Mouse (Mus musculus): ENCODE data around the gene Aldh1a7.
"Not testable (repeated sequence)": the region's sequence is repeated elsewhere in the genome, so short reads cannot be mapped to it uniquely, and the experiment has no call there.

Gene Aldh1a7

DNA sequence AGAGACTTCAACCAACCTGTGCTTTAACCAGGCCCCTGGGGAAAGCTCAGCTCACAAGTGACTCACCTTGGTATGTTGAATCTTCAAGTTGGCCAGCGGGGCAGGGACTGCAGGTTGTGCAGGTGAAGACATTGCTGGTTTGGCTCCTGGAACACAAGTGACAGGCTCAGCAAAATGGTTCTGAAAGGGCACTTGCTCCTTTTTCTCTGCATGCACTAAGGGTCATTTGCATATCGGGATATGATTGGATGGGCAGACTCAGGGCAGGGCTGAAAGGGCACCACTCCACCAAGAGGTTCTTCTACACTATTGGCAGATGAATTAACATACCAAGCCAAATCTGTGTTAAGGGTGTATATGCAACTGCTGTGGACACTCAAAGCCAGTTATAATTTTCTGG lies at the start of gene Aldh1a7:
TSS of gene Aldh1a7 (minus strand) at position 182 of the 400 bp plus-strand sequence.
- peak; percentile 27 for DNase-seq

DNA sequence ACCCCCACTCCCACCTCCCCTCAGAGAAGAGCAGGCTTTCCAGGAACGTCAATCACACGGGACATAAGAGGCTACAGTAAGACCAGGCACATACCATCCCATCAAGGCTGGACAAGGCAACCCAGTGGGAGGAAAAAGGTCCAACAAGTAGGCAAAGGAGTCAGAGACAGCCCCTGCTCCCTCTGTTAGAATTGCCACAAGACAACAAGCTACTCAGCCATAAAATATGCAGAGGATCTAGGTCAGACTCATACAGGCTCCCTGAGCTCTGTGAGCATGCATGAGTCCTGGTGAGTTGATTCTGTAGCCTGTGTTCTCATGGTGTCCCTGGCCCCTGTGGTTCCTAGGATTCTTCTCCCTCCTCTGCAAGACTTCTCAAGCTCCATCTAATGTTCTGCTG lies 48.3 kb upstream of the Aldh1a7 start:
- DNase-seq: peak; percentile 65

DNA sequence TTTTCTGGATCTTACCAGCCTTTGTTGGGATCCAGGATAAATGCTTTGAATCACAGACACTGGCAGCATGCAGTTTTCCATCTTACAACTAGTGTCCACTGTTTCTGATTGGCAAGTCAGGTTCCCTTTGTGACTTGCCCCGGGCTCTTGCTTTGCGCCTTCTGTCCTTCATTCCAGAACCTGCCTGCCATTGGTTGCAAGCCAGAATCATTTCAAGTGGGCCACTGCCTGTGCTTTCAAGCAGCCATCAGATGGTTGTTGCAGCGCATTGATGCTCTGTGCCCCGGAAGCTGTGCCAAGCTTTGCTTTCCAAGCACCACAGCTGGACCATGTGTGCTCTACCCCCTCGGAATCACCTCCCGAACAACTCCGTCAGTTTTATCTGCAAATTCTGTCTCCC lies 46.6 kb upstream of the Aldh1a7 start:
- DNase-seq: no peak

DNA sequence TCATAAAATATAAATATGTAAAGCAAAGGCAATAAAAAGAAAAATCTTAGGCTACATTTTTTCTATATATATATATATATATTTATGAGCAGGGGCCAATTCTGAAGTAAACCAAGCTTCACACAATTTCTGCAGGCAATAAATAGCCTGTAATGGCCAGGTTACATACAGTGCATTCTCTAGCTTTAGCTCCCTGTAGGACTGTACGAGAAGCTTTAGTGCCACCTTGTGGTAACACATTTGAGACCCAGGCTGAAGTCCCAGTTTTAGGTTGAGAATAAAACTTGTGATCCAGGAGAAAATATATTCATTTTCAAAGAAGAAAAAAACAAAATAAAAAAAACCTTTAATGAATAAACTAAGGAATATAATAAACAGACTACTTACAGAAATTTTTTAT lies 36.9 kb upstream of the Aldh1a7 start:
- peak; percentile 69 for DNase-seq

DNA sequence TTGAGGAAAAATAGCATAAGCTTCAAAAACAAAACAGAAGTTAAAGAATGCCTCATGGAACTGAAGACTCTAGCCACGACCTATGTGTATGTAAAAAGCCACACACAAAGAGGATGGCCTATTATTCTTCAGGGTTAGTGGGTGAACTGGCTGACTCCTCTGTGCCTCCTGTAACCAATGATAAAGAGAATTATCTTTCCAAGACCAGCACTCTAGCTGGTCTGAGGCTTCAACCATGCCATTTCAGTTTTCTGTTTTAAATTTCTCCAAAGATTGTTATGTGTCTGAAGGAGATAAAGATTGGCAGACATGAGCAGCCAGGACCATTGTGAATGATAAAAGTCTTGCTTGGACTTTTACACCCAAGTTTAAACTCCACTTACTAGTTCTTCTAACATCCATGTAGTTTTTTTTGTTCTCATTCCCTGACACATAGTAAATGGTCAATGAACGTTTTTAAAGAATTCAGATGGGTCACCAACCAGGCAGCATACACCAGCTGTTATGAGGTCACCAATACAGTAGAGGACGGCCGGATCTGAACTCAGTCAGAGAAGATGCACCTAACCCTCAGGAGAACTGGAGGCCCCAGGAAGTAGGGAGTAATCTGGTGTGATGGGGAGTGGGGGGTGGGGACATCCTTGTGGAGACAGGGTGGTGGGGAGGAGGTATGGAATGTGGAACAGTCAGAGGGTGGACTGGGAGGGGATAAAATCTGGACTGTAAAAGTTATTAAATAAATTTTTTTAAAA lies 34.5 kb upstream of the Aldh1a7 start:
- DNase-seq: no peak

DNA sequence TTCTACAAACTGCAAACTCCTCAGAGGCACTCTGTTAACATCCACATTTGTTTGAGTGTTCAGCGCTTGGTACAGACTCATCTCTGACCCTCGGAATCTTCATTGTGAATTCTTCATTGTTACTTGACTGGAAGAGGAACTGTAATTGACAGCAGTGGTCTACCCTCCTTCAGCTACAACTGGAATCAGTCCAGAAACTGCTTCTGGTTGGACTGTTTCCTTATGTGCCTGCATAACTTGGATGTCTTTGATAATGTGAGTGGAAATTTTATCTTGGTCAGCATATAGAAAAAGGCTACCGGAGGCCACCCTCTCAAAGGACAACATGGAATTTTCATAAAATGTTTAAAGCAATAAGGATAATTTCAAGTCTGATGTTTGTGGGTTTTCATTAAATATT lies 33.8 kb upstream of the Aldh1a7 start:
- DNase-seq: peak; percentile 54

DNA sequence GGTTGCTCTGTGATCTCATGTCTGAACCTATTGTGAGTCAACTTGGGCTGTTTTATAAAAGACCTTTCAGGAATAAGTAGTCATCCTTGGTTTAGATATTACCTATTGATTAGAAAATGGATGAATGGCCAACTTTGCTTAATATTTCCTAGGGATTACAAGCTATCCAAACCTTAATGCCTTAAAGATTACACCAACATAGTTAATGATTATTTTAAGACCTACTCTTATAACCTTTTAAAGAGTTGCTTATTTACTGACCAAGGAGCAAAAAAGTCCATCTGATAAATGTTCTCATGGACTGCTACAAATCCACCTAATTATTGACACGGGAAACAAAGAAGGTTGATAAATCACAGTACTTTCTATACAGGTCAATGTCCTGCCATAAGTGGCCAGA lies 17.3 kb upstream of the Aldh1a7 start:
- no peak for DNase-seq

DNA sequence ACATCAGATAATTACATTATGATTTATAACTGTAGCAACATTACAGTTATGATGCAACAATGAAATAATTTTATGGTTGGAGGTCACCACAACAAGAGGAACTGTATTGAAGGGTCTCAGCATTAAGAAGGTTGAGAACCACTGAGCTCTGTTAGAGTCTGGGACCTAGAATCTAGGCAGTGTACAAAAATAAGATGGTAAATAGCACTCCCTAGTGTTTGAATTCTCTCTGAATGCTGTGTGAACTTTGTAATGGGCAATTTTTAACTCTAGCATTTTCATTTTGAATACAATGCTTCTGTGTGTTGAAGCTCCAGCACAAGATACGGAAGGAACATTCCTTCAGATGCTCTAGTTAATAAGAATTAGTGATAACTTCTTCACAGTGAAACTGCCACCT lies 916 bp upstream of the Aldh1a7 start:
- DNase-seq: no peak

DNA sequence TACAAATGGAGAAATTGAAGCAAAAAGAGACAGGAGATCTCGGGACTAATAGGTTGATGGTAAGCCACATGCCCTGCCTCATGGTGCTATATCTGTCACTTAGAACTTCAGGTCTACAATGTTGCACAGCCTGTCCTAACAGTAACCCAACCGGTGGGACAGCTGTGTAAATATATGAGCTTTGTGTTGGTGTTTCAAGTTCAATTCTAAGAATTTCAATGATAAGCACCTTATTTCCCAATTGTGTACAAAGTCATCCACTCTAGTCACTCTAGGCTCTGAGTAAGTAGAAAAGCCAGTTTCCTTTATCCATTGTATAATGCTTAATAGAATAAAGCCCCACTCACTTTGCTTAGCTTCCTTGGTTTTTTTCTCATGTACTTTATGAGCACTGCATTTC lies 4.4 kb downstream of the Aldh1a7 start:
- DNase-seq: no peak

DNA sequence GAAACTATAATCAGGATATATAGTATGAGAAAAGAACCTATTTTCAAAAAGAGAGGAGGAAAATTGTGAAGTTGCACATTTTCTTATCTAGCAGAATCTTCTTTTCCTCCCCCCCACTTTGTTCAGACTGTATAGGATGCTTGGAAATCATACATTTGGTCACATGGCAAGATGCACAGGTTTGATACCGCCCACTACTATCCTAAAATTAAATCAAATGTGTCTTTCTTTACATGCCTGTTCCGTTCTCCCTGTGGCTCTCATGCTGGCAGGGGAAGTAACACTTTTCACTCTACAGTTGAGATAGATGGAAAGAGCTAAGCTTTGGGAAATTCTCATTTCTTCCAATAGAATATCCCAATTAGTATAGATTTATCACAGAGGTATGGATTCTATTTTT lies 7.1 kb downstream of the Aldh1a7 start:
- DNase-seq: no peak

DNA sequence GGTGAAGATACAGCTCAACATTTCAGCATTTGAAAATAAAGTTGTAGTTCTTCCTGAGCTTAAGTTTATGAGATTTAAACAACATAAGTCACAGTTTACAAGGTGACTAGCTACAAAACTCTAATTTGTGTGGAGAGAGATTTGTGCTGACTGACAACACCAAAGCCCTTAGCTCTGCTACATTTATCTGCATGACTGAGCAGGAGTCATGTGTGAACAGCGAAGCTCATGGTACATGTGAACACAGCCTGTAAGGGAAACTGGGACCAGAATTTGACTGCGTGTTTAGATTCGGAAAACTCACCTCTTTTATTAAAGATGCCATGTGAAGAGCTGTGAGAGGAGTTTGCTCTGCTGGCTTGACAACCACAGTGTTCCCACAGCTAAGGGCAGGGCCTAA lies 11.7 kb downstream of the Aldh1a7 start:
- DNase-seq: peak; percentile 46

DNA sequence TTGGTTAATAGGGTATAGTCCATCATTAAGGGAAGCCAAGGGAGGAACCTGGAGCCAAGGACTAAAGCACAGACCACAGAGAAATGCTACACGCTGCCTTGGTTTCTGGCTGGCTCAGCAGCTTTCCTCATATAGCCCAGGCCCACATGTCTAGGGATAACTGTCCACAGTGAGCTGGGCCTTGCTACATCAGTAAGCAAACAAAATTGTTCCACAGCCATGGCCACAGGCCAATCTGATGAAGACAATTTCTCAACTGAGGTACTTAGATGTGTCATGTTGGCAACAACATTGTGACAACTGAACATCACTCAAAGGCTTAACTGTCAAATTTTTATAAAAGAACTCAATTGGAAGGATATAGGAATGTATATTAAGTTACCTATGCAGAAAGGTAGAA lies 12.3 kb downstream of the Aldh1a7 start:
- DNase-seq: no peak

DNA sequence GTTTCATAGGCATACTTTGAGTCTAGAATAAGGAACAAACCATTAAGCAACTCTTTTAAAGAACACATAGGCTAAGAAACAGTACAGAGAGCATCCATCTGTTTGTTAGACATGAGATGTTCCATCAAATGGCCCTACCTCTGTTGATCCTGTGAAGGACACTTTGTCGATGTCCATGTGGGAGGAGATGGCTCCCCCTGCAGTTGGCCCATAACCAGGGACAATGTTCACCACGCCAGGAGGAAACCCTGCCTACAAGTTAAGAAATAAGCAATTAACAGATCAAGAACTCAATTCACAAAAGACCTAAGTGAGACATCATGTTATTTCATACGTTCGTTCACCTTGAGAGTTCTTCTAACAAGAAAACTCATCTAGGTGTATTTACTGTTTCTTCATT lies 12.8 kb downstream of the Aldh1a7 start:
- DNase-seq: no peak

DNA sequence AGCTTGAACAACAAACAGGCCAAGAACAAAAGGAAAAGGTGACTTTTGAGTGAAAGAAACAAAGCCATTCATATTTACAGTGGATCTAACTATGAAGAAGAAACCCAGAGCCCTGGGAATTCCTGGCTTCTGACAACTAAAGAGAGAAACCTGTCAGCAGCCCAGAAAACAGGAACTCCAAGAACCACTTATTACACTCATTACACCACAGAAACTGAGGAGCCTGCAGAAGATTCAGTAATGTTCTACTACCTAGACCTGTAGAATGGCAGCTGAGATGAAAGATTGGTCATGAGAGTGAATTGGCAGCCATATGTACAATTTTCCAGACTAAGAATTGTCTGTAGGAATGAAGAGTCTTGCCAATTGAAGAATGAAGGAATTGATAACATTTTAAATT lies 20.2 kb downstream of the Aldh1a7 start:
- no peak for DNase-seq

DNA sequence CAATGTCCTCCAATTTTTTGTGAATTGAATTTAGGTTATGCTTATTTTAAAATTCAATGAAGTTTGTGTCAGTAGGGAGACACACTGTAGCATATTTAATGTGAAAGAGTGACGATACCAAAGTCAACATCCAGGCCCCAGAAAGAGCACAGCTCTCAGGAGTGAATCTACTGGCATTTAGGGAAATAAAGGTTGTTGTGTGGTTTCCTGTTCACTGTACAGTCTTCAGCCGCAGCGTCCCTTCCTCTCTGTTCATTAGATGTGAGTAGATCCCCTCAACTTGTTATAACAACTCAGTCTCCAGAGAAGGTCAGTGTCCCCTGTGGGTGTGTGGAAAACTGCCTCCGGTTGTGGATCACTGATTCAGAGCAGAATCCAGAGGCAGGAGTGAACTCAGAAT lies 20.6 kb downstream of the Aldh1a7 start:
- no peak for DNase-seq

DNA sequence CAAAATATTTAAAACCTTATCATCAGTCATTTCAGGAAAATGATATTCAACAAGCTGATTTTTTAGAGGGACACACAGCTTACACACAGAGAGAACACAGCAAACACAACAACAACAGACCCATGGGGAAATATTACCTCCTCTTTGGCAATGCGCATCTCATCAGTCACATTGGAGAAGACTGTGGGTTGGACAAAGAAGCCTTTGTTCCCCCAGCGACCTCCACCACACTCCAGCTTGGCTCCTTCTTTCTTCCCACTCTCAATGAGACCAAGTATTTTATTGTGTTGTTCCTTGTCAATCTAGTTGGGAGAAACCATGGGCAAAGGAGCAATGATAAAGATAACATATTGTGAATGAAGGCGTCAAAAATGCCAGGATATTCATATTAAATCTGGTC lies 25.3 kb downstream of the Aldh1a7 start:
- peak; percentile 46 for DNase-seq

DNA sequence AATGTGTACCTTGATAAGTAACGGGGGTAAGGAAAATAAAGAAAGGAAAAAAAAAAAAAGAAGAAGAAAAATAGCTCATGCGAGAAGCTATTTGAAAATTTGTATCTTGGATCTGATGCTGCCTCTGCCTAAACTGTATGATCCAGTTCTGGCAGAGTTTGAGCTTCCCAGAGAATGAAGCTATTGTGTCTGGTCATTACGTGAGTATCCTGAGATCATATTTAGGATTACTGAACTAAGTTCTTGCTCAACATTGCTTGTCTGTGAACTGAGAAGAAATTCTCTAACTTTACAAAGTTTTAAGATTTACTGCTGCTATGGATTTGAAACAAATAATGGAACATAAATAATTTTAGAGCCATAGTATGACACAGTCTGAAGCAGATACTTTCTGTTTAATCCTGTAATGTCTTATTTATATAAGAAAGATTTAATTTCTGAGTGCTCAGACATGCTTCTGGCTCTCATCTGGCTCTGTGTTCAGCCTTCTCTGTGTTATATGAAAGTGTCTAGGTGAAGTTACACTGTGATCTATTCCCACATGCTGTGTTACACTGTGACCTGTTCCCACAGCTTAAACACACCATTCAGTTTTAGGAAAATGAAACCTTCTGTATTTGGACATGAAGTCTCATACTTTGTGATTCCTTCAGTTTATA lies 49.5 kb downstream of the Aldh1a7 start:
- no peak for DNase-seq

DNA sequence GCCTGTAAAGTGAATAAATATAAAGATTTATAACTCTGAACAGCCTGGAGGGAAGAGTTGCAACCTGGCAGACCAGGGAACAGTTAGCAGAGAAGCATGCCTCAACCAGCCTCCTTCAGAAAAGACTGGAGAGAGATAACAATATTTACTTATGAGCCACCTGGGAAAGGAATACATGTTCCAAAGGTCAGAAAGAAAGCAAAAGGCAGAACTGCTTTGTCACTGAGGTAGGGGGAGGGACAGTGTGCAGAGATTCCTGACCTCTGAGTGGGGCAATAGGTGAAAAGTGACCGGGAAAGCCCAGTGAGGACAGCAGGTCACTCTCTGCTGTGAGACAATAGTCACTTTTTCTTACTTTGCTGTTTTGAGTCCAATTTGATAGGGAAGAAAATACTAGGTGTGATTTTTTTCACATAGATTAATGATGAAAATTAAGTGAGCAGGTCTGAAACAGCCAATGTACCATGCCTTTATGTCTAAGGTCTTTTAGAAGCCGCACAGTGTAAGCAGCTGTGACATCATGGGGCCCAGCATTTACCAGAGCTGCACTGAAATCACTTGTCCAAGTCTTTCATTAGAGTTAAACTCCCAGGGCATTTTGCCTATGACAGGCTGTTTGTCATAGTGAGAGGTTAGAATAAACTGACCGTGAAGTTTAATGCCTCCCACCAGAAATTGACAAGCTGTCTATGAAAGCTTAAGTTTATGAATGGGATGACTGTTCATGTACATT lies 73.1 kb downstream of the Aldh1a7 start:
- no peak for DNase-seq

DNA sequence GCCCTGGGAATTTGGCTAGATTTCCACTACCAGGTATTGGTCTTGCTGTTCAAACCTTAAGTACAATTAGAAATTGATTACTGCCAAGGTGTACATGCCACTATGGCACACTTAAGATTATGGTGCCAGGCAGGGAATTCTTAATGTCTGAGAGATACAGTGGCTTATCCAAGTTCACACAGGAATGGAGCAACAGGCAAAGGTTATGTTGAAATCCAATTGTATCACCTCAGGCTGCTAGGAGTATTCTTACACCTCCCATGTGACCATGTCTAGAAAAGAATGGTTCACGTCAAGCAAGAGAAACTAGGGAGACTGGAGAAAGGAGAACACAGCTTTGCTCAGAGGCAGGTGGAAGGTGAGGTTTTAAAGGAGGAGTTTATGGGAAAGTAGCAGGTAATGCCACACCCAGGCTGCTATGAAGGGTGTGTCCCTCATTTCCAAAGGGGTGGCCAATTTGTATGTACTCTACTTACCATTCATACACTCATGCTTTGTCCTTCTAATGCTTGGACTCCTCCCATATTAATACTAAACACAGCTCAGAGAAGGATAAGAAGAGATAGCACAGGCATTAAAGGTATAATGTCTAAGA lies 74.2 kb downstream of the Aldh1a7 start:
- no peak for DNase-seq

DNA sequence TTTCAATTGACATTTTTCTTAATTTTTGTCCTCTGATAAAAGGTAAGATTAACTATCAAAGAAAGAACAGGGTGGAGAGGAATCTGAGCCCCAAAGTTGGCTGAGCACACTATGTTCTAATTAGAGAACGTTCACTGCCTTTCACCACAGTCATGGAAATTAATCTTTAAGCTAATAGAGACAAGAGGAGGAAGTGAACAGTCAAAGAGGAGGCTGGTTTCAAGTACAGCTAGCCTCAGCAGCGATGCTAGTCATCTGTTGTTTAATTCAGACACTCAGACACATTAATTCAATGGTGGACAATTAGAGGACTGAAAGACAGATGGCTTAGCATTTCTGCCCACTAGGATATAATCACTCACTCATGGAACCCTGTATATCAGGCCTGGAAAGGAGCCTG lies 77.4 kb downstream of the Aldh1a7 start:
- no peak for DNase-seq

DNA sequence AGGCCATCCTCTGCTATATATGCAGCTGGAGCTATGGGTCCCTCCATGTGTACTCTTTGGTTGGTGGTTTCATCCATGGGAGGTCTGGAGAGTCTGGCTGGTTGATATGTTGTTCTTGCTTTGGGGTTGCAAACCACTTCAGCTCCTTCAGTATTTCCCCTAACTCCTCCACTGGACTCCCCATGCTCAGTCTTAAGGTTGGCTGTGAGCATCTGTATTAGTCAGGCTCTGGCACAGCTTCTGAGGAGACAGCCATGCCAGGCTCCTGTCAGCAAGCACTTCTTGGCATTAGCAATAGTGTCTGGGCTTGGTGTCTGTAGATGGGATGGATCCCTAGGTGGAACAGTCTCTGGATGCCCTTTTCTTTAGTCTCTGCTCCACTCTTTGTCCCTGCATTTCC lies 79.9 kb downstream of the Aldh1a7 start:
- not testable (repeated sequence) for DNase-seq

DNA sequence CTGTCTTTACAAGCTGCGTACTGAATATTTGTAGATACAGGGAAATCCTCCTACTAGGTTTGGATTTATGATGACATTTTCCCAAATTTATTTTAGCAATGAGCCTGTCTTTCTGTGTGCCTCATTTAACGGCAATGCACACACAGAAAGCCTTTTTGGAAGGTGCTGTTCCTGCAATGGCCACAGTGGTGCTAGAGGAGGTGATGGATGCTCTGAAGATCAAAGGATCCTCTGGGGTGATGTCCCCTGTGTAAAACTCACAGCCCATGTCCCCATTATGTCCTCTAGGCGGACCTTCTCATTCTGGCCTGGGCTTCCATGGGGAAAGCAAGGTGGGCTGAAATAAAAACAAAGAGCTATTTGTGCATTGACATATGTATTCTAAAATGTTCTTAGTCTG lies 83.0 kb downstream of the Aldh1a7 start:
- DNase-seq: no peak

All from retina, postnatal 1 day (tissue).